Mouse (Mus musculus) forebrain, embryonic 13.5 days (tissue): ENCODE measurements around the gene Hectd3. TPM values are rescaled to one million over a fixed set of nuclear protein-coding genes. Genes with fewer than 3 reads are reported as not detected.

Experiments used
- ATAC-seq: fragments of 200-750 bp; cut with Nextera tagmentation; 2 replicates; pipeline ENCODE4 v1.8.0; 2017
- H3K27ac ChIP-seq: fragments of 300-500 bp; sonication (generic); 2 replicates; pipeline ENCODE4 v1.5.1; 2015; ENCODE audit warnings: inconsistent platforms, mild to moderate bottlenecking, moderate library complexity
- H3K27me3 ChIP-seq: fragments of 300-500 bp; sonication (generic); 2 replicates; pipeline ENCODE4 v1.6.1; 2015; ENCODE audit warnings: mild to moderate bottlenecking, inconsistent platforms
- H3K36me3 ChIP-seq: fragments of 300-500 bp; sonication (generic); 2 replicates; pipeline ENCODE4 v1.6.1; 2015; ENCODE audit warnings: mild to moderate bottlenecking, inconsistent platforms; ENCODE audit not compliant: poor library complexity, severe bottlenecking
- H3K4me1 ChIP-seq: fragments of 300-500 bp; sonication (generic); 2 replicates; pipeline ENCODE4 v1.6.1; 2015; ENCODE audit warnings: inconsistent platforms
- H3K4me2 ChIP-seq: fragments of 300-500 bp; sonication (generic); 2 replicates; pipeline ENCODE4 v1.6.1; 2015; ENCODE audit warnings: inconsistent platforms, mild to moderate bottlenecking, moderate library complexity
- H3K4me3 ChIP-seq: fragments of 300-500 bp; sonication (generic); 2 replicates; pipeline ENCODE4 v1.5.1; 2015; ENCODE audit warnings: mild to moderate bottlenecking, inconsistent platforms
- H3K9ac ChIP-seq: fragments of 300-500 bp; sonication (generic); 2 replicates; pipeline ENCODE4 v1.6.1; 2015; ENCODE audit warnings: mild to moderate bottlenecking, inconsistent platforms
- H3K9me3 ChIP-seq: fragments of 300-500 bp; sonication (generic); replicated peaks from 2 replicates; pipeline ENCODE4 v1.6.1; 2016; ENCODE audit warnings: inconsistent platforms
- WGBS: fragments of 180-500 bp; shearing (Covaris S2); methylation state at CpG from one replicate; pipeline ENCODE4 v1.1.7; 2015; 5-methylcytosine and 5-hydroxymethylcytosine counted together
- polyA plus RNA-seq: library from polyadenylated mRNA; unstranded; fragments of >200 nt; fragmentation: Nextera tagmentation; extraction: Ambion mirVana; gene quantifications from 2 replicates; pipeline ENCODE4 v1.2.1, GENCODE M21; 2015

The Hectd3 gene
- polyA plus RNA-seq, 1 experiment from 2014 or later: 17.9 TPM

GRCm38 (mm10) chr4:117019206-117020134, 24.4 kb downstream of the Hectd3 start, which contains the start of gene Eif2b3:
TSS of gene Eif2b3 (plus strand) at chr4:117019402.
- H3K27me3 ChIP-seq: no peaks in the 10 kb centered on the region
- H3K27ac ChIP-seq: peak within 1 kb of the TSS; percentile 37; the same call in 1 of the 2 replicates
- peak; percentile 97 for ATAC-seq
- peaks cover 18% of the 10 kb centered on the region for H3K36me3 ChIP-seq
- H3K4me1 ChIP-seq: peaks cover 11% of the 10 kb centered on the region
- no peaks in the 10 kb centered on the region for H3K9me3 ChIP-seq
- WGBS: under 1% methylated on average over 61 of the region's 61 CpGs
- H3K4me2 ChIP-seq: peak within 1 kb of the TSS; percentile 81
- peak within 1 kb of the TSS; percentile 85 for H3K4me3 ChIP-seq
- peak within 1 kb of the TSS; percentile 87 for H3K9ac ChIP-seq

- no peak for ATAC-seq
- Histone ChIP-seq H3K27me3 (no peaks in the 10 kb centered on the region), H3K9me3 (no peaks in the 10 kb centered on the region), H3K36me3 (peaks cover 20% of the 10 kb centered on the region), H3K27ac (no peak overlapping the region), H3K4me2 (no peak overlapping the region), H3K9ac (no peak overlapping the region), H3K4me1 (peaks cover 11% of the 10 kb centered on the region), H3K4me3 (no peak overlapping the region)
- WGBS: 95% methylated on average over 4 of the region's 4 CpGs
Measured at GRCm38 (mm10) chr4:117023469-117023868, 28.4 kb downstream of the Hectd3 start.

- Histone ChIP-seq H3K27me3 (no peaks in the 10 kb centered on the region), H3K9me3 (no peaks in the 10 kb centered on the region), H3K4me3 (no peak overlapping the region), H3K4me1 (no peaks in the 10 kb centered on the region), H3K36me3 (peaks cover 24% of the 10 kb centered on the region), H3K27ac (no peak overlapping the region), H3K9ac (no peak overlapping the region), H3K4me2 (no peak overlapping the region)
- 100% methylated on average over 1 of the region's 1 CpGs for WGBS
- no peak for ATAC-seq
Measured at GRCm38 (mm10) chr4:117031105-117031504, 36.0 kb downstream of the Hectd3 start.

- peak; percentile 78 for ATAC-seq
- Histone ChIP-seq H3K27me3 (no peaks in the 10 kb centered on the region), H3K4me2 (peak overlapping the region; percentile 20; the same call in 1 of the 2 replicates), H3K27ac (peak overlapping the region; percentile 90), H3K4me3 (no peak overlapping the region), H3K4me1 (peaks cover 32% of the 10 kb centered on the region), H3K9me3 (no peaks in the 10 kb centered on the region), H3K9ac (no peak overlapping the region), H3K36me3 (no peaks in the 10 kb centered on the region)
- 25% methylated on average over 9 of the region's 9 CpGs for WGBS
Measured at GRCm38 (mm10) chr4:117039925-117040687, 45.0 kb downstream of the Hectd3 start.

- no peak overlapping the region for H3K4me3 ChIP-seq
- no peaks in the 10 kb centered on the region for H3K36me3 ChIP-seq
- H3K27me3 ChIP-seq: no peaks in the 10 kb centered on the region
- H3K9ac ChIP-seq: no peak overlapping the region
- WGBS: 60% methylated on average over 1 of the region's 1 CpGs
- peaks cover 32% of the 10 kb centered on the region for H3K4me1 ChIP-seq
- peak; percentile 41 for ATAC-seq
- H3K4me2 ChIP-seq: no peak overlapping the region
- peak overlapping the region; percentile 90 for H3K27ac ChIP-seq
- H3K9me3 ChIP-seq: no peaks in the 10 kb centered on the region
Measured at GRCm38 (mm10) chr4:117040791-117041190, 45.7 kb downstream of the Hectd3 start.

GRCm38 (mm10) chr4:117041283-117041721, 46.2 kb downstream of the Hectd3 start:
- H3K4me2 ChIP-seq: no peak overlapping the region
- H3K27me3 ChIP-seq: no peaks in the 10 kb centered on the region
- WGBS: 44% methylated on average over 4 of the region's 4 CpGs
- peak; percentile 64 for ATAC-seq
- peaks cover 32% of the 10 kb centered on the region for H3K4me1 ChIP-seq
- H3K27ac ChIP-seq: peak overlapping the region; percentile 90
- H3K4me3 ChIP-seq: no peak overlapping the region
- no peaks in the 10 kb centered on the region for H3K36me3 ChIP-seq
- no peaks in the 10 kb centered on the region for H3K9me3 ChIP-seq
- H3K9ac ChIP-seq: no peak overlapping the region

- Histone ChIP-seq H3K27me3 (no peaks in the 10 kb centered on the region), H3K4me2 (no peak overlapping the region), H3K9me3 (no peaks in the 10 kb centered on the region), H3K4me3 (no peak overlapping the region), H3K27ac (no peak overlapping the region), H3K9ac (no peak overlapping the region), H3K4me1 (no peaks in the 10 kb centered on the region), H3K36me3 (peaks cover 14% of the 10 kb centered on the region)
- 73% methylated on average over 3 of the region's 3 CpGs for WGBS
- no peak for ATAC-seq
Measured at GRCm38 (mm10) chr4:117048836-117049235, 53.7 kb downstream of the Hectd3 start.

- no peak overlapping the region for H3K4me2 ChIP-seq
- H3K4me3 ChIP-seq: no peak overlapping the region
- no peak overlapping the region for H3K9ac ChIP-seq
- H3K27me3 ChIP-seq: no peaks in the 10 kb centered on the region
- peaks cover 14% of the 10 kb centered on the region for H3K36me3 ChIP-seq
- WGBS: 100% methylated on average over 1 of the region's 1 CpGs
- ATAC-seq: no peak
- H3K4me1 ChIP-seq: no peaks in the 10 kb centered on the region
- no peaks in the 10 kb centered on the region for H3K9me3 ChIP-seq
- H3K27ac ChIP-seq: no peak overlapping the region
Measured at GRCm38 (mm10) chr4:117049485-117049884, 54.4 kb downstream of the Hectd3 start.

- no peak overlapping the region for H3K4me2 ChIP-seq
- no peaks in the 10 kb centered on the region for H3K4me1 ChIP-seq
- 80% methylated on average over 4 of the region's 4 CpGs for WGBS
- H3K9ac ChIP-seq: no peak overlapping the region
- H3K9me3 ChIP-seq: no peaks in the 10 kb centered on the region
- H3K27ac ChIP-seq: peak overlapping the region; percentile 25; the same call in 1 of the 2 replicates
- H3K27me3 ChIP-seq: no peaks in the 10 kb centered on the region
- ATAC-seq: no peak
- H3K36me3 ChIP-seq: peaks cover 14% of the 10 kb centered on the region
- H3K4me3 ChIP-seq: no peak overlapping the region
Measured at GRCm38 (mm10) chr4:117052626-117053025, 57.5 kb downstream of the Hectd3 start.

GRCm38 (mm10) chr4:117053956-117054355, 58.8 kb downstream of the Hectd3 start:
- peak; percentile 65; the same call in 1 of the 2 replicates for ATAC-seq
- H3K9ac ChIP-seq: no peak overlapping the region
- 66% methylated on average over 4 of the region's 4 CpGs for WGBS

More at GRCm38 (mm10) chr4:117053956-117054355, 58.8 kb downstream of the Hectd3 start:
- no peak overlapping the region for H3K4me2 ChIP-seq
- no peaks in the 10 kb centered on the region for H3K9me3 ChIP-seq
- no peak overlapping the region for H3K4me3 ChIP-seq
- peak overlapping the region; percentile 65 for H3K27ac ChIP-seq
- H3K27me3 ChIP-seq: no peaks in the 10 kb centered on the region
- H3K4me1 ChIP-seq: no peaks in the 10 kb centered on the region
- peaks cover 14% of the 10 kb centered on the region for H3K36me3 ChIP-seq
